Mouse (Mus musculus): ENCODE data around the gene Magt1. TPM values are rescaled to one million over a fixed set of nuclear protein-coding genes. Genes with fewer than 3 reads are reported as not detected.
"Not testable (repeated sequence)": the region's sequence is repeated elsewhere in the genome, so short reads cannot be mapped to it uniquely, and the experiment has no call there.

Magt1 gene
- total RNA-seq (2021) = 10 to 100 TPM; 38.1 to 47.6 TPM
- long read RNA-seq, experiment 1, full-length matches to known transcripts = 17 of 21 reads
- long read RNA-seq, experiment 1, partial matches to known transcripts = 1 of 21 reads
- long read RNA-seq, experiment 1, other reads (novel, unspliced or antisense) = 3 of 21 reads
- long read RNA-seq, experiment 2, full-length matches to known transcripts = 6 of 7 reads
- long read RNA-seq, experiment 2, partial matches to known transcripts = 0 of 7 reads
- long read RNA-seq, experiment 2, other reads (novel, unspliced or antisense) = 1 of 7 reads

GRCm38 (mm10) chrX:106011465-106012159 lies at the start of gene Magt1:
Magt1 (minus strand) TSS chrX:106011906.
- DNase-seq = peak; percentile 87 to 95

GRCm38 (mm10) chrX:106048191-106048590 lies 36.5 kb upstream of the Magt1 start:
- DNase-seq = no peak

GRCm38 (mm10) chrX:106045928-106046327 lies 34.2 kb upstream of the Magt1 start:
- DNase-seq = no peak

DNA sequence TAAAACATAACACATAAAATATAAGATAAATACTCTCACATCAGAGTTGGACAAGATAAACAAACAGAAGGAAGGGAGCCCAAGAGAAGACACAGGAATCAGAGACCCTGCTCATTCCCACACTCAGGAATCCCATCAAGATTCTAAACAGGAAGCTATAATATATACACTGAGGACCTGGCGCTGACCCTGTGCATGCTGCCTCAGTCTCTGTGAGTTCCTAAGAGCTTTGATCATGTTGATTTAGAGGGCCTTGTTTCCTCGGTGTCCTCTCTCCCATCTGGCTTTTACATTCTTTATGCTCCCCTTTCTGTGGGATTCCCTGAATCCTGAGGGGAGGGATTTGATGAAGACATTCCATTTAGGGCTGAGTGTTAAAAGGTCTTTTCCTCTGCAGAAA lies 33.7 kb upstream of the Magt1 start:
- no peak for DNase-seq

DNA sequence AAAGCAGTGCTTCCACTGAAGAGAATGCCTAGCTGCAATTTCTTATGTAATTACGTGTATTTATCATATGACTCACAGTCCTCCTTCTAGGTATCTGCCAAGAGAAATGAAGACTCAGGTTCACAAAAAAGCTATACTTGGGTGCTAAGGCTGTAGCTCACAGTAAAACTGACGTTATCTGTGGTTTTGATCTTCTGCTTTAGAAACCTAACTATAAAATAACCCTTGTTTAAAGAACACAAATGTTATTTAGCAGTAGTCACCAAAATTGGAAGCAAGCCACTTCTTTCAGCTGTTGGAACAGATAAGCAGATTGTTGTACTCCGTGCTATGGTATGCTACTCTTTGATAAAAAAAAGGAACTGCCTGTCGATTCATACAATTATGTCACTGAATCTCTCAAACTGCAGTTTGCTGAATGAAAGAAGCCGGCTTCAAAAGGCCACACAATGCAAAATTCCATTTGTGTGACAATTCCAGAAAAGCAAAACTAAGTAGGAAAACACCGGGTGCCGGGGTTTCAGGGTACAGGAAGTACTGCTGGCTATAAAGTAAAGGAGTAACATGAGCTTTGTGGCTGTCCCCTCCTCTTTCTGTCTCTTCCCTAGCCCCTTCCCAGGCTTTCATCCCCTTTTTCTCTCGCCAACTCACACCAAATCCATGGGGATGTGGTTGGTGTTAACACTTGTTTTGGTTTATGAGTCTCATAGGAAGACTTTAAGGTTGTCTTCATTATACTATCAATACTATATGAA lies 32.3 kb upstream of the Magt1 start:
- peak; percentile 21 to 31 for DNase-seq

DNA sequence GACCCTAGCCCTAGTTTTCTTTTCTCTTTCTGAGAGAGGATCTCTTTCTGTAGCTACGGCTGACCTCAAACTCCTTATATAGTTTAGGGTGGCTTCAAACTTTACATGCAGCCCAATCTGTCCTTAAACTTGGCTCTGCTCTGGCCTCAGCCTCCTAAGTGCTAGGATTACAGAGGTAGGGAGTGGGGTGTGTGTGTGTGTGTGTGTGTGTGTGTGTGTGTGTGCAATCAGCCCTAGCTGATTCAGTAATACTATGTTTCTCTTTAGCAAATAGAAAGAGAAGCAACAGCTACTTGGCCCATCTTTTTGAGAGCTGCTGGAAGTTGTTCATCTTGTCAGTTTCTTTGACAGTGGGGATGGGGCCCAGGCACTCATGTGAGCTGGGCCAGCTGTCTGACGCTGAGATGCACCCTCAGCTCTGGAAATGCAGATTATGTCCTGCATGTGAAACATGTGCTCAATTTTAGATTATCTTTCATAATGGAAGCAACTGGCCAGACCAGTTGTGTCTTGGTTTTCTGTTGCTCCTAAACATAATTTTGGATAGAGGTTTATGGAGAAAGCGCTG lies 25.6 kb upstream of the Magt1 start:
- DNase-seq = no peak

DNA sequence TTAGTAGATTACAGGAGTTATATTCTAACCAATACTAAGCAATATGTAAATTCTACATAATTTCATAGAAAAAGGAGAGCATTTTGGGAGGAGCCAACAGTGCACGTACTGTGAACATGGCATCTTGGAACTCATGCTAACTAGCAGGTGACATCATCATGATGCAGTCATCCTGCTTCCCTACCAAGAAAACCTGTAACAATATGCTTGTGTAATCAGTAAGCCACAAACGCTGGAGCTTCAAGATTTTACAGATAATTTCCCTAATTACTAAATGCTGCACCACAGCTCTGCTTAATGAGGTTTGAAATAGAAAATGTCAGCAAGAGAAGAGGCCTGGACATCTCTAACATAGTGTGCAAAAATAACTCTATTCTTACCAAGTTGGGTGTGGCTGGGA lies 24.0 kb upstream of the Magt1 start:
- no peak for DNase-seq

- DNase-seq = no peak
Observed at GRCm38 (mm10) chrX:106031124-106031523, 19.4 kb upstream of the Magt1 start.

- DNase-seq = no peak
Observed at GRCm38 (mm10) chrX:106030176-106030575, 18.5 kb upstream of the Magt1 start.

DNA sequence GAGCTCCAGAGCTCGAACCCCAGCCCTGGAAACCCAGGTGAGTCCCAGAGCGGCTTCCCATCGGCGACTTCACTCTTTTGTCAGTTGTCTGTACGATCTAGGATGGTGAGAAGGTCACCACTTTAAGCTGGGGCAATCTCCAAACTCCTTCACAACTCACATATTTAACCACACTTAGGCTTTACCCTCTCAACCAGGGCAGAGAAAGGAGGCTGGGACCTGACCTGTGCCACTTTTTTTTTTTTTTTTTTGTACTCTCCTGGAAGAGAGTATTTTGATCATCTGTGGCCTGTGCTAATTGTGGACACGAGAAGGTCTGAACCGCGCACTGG lies 15.6 kb upstream of the Magt1 start:
- no peak for DNase-seq

DNA sequence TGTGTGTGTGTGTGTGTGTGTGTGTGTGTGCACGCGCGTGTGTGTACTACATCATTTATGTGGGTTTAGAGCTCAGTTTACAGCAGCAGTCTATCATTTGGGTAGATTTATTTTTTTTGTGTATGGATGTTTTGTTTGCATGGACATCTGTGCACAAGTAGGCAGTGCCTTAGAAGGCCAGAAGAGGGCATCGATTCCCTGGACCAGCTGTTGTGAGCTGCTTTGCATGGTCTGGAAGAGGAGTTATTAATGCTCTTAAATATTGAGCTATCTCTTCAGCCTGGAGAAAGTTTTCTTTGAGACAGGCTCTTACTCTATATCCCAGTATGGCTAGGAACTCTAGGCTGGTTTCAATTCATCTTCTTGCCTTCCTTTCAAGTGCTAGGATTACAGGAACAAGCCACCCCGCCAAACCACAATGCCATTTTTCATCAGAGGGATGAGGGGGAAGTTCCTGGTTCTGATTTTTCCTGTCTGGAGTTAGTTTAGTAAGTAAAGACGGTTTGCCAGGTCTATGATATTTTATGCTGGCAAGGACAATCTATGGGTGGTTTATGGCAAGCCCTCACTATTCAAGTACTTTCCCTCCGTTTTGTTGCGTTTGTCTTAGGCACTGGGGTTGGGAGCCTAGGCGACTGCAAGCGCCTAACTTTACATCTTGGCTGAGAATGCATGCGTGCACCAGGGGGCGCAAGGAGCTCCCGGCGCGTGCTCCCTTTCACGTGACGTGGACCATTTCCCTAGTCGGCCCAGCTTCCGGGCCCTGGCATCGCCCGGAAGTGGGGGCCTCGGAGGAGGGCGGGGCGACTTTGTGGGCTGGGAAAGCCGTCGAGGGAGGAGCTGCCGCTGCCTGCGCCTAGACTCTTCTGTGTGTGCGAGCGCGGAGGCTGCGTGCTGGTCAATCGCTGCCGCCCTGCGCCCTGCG lies 15.0 kb upstream of the Magt1 start, which contains the start of gene Atp7a:
Atp7a (plus strand) TSS at position 859 of the 925 bp plus-strand sequence.
- DNase-seq = peak; percentile 88 to 95

DNA sequence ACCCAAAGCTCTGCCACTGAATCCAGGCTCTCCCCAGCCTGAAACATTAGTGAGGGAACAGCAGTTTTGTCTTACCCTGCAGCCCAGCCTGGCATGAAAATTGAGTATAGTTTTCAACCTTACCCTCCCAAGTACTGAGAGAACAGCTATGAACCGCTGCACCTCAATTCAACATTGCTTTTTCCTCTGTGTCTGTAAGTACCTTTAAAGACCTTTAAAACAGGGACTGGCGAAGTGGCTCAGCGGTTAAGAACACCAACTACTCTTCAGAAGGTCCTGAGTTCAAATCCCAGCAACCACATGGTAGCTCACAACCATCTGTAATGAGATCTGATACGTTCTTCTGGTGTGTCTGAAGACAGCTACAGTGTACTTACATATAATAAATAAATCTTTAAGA lies 5.8 kb upstream of the Magt1 start:
- no peak for DNase-seq

- no peak for DNase-seq
Observed at GRCm38 (mm10) chrX:106017102-106017501, 5.4 kb upstream of the Magt1 start.

- DNase-seq = peak; percentile 86 to 89
Observed at GRCm38 (mm10) chrX:106015571-106016322, 4.0 kb upstream of the Magt1 start, which contains the start of gene Cox7b. Cox7b (plus strand) TSS chrX:106015700.

- not testable (repeated sequence) for DNase-seq
Observed at GRCm38 (mm10) chrX:106014741-106015377, 3.2 kb upstream of the Magt1 start.

DNA sequence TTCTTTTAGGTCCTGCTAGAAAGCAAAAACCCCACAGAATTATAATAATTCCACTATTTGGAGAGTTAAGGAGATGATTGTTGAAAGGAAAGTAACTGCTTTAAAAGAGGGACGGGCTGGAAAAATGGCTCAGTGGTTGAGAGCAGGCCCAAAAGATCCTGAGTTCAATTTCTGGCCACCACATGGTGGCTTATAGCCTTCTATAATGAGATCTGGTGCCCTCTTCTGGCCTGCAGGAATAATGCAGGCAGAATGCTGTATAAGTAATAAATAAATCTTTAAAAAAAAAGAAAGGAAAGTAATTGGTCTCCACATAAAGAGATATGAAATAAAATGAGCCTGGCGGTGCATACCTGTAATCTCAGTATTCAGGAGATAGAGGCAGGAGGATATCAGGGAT lies 1.5 kb upstream of the Magt1 start:
- peak; percentile 39 to 63 for DNase-seq

DNA sequence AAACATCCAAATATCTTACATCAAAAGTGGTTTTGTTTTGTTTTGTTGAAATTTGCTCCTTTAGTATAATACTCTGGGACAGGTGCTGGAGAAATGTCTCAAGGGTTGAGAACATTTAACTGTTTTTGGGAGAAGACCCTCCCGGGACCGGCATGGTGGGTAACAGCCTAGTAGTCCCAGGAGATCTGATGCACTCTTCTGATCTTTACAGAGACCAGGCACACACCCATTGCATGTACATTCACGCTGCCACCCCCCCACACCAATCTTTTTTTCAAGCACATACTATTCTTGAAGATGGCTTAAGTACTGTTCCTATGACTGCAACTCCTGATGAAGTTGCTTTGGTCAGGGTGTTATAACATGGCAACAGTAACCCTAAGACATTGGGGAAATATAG lies 853 bp upstream of the Magt1 start:
- no peak for DNase-seq

DNA sequence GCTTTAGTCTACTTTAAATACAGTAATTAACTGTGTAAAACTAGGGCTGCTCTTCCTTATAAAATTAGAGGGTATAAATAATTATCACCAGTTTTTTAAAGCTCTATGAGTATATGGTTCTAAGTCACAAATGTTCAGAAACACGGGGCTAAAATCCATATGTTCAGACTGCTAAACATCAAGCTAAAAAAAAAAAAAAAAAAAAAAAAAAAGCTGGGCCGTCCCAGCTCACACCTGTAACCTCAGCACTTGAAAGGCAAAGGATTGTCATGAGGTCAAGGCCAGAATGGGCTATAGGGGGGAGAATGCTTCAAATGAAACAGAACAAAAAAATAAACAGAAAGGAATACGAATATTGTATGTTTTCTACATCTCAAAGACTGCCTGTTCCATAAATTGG lies 944 bp downstream of the Magt1 start:
- DNase-seq = no peak

DNA sequence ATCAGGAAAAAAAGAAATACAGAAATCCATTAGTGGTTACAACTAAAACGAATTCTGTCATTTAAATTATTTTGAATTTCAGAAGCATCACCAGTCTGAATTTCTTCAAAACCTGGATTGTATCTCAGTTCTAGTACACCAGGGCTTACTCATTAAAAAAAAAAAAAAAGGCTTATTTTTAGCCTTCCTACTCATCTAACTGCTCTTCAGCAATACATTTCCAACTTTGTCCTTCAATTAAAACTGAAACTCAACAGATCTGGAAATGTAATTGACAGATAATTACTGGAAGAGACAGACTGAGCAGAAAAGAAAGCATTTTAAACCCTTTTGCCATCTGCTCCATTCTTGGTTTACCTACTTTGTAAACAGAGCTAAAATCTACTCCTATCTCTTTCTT lies 10.1 kb downstream of the Magt1 start:
- no peak for DNase-seq

DNA sequence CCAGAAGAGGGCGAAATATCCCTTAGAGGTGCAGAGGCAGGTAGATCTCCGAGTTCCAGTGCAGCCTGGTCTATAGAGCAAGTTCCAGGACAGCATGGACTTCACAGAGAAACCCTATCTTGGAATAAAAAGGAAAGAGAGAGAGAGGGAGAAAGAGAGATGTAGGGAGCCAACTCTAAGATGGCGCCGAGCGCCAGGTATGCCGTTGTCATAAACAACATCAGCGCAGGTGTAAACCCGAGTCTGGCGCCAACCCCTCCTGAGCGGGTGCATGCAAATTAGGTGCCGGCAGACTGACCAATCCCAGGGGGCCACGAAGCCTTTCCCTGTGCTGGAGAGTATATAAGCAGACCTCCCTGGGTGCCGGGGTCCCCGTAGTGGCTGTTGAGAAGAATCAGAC lies 54.6 kb downstream of the Magt1 start:
- DNase-seq = not testable (repeated sequence)
